Mouse (Mus musculus): Measurements from ENCODE around the gene Calm4.

- TF ChIP-seq POLR2A (IDR thresholded peaks at IDR 0.05; ENCODE audit: insufficient read depth, low read depth, low read length): no peak
- TF ChIP-seq CTCF (IDR thresholded peaks at IDR 0.05; ENCODE audit: insufficient read depth, low read depth, low read length): no peak
These were observed 18.8 kb upstream of the Calm4 start for GRCm38 (mm10) chr13:3818740-3819076.
